Mouse (Mus musculus) layer of hippocampus, postnatal 10 days (tissue): ENCODE results near the gene D130043K22Rik. TPM values are rescaled to one million over a fixed set of nuclear protein-coding genes. Genes with fewer than 3 reads are reported as not detected.
"Not testable (repeated sequence)": the region's sequence is repeated elsewhere in the genome, so short reads cannot be mapped to it uniquely, and the experiment has no call there.

ENCODE experiments used
- DNase-seq, 2 experiments: peaks; one replicate each; pipeline ENCODE4 v3.0.0; 2021; ENCODE audit warnings: low spot score in 2 of 2
- total RNA-seq, 2 experiments: library from RNA; stranded (reverse); gene quantifications; 2 replicates each; pipeline ENCODE4 v1.2.3; 2021

Gene D130043K22Rik
- total RNA-seq, 2 experiments from 2014 or later = 28.2 to 31.4 TPM

GRCm38 (mm10) chr13:24831353-24832130 is 13.4 kb upstream of the D130043K22Rik start, which contains the start of the genes Acot13 and Tdp2:
Gene Acot13 (minus strand): TSS chr13:24831540.
Gene Tdp2 (plus strand): TSS chr13:24831679.
- peak; percentile 91 for DNase-seq

GRCm38 (mm10) chr13:24832131-24832810 is 12.7 kb upstream of the D130043K22Rik start:
- DNase-seq = no peak

GRCm38 (mm10) chr13:24832811-24833155 is 12.2 kb upstream of the D130043K22Rik start:
- DNase-seq = no peak

DNA sequence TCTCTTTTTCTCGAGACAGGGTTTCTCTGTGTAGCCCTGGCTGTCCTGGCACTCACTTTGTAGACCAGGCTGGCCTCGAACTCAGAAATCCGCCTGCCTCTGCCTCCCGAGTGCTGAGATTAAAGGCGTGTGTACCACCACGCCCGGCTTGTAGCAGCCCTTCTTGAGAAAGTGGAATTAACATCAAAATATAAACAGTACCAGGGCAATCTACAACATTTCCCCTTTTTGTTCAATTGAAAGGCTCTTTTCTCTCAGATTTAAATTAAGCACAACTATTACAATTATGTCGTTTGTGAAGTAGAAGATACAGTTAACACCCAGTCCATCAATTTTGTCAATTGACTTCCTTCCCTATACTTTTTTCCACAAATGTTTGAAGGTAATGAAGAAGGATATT is 7.2 kb upstream of the D130043K22Rik start:
- not testable (repeated sequence) for DNase-seq

DNA sequence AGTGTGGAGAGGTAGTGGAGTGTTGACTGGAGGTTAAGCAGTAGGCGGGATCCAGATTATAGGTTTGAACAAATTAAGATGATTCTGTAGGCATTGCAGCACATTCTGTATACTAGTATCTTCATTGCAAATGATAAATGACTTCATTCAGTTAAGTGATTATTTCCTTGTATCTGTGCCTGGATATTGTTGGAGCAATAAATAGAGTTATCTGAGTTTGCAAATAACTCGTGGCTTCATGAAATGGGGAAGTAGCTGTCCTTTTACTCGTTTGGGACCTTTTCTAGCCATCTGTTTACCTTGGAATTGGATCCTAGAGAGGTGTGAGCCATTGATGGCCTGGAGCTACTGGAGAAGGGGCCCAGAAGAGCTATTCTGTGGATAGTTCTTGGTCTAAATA is 5.1 kb upstream of the D130043K22Rik start:
- DNase-seq = no peak

DNA sequence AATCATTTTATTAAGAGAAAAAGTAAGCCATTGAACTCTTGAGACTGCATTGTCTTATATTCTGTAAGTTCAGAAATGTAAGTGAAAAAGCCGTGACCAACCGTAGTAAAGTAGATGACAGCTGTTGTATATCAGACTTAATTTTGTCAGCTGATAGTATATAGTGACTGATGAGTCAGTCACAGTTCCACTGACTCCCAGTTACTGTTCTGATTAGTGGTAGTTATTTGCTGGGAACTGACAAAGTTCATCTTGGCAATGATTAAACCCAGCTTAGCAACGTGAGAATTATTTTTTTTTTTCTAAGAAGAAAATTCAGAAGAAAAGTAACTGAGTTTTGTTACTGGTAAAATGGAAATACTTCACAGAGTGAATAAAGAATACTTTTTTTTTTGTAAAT is 3.2 kb upstream of the D130043K22Rik start:
- no peak for DNase-seq

DNA sequence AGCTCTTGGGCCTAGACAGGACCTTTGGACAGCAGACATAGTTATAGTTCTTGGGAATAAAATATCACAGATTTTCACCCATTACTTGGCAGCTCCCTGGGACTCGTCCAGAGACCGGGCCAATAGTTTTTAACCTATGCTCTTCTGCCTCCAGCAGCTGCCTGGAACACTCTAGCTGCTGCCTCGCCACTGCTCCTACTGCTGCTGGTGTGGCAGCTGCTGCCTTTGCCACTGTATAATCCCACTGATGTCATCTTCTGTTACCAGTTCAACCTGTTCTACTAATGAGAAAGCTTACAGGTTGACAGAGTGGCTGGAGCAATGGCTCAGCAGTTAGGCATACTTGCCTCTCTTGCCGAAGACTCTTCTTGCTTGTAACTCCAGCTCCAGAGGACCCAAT is 4.4 kb downstream of the D130043K22Rik start:
- no peak for DNase-seq

GRCm38 (mm10) chr13:24851989-24852388 is 7.1 kb downstream of the D130043K22Rik start:
- no peak for DNase-seq

DNA sequence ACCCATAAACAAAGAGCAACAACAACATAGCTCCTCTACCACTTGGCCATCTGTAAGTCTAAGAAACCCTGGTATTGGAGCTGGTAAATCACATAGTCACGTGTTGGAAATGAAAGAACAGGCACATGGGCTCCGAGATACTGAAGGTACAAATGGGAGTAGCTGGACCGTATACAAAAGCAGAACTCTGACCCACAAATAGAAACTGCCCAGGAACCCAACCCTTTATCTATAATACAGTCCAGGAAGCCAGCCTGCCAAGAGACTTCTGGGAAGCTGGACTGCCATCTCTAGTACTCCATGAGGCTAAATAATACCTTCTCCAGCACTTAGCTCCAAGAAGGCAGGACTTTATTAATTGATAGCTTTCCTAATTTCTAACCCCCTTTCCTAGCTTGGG is 7.6 kb downstream of the D130043K22Rik start:
- DNase-seq = no peak

- DNase-seq = no peak
Measured at GRCm38 (mm10) chr13:24859115-24859514, 14.2 kb downstream of the D130043K22Rik start.

GRCm38 (mm10) chr13:24861084-24861483 is 16.1 kb downstream of the D130043K22Rik start:
- no peak for DNase-seq

DNA sequence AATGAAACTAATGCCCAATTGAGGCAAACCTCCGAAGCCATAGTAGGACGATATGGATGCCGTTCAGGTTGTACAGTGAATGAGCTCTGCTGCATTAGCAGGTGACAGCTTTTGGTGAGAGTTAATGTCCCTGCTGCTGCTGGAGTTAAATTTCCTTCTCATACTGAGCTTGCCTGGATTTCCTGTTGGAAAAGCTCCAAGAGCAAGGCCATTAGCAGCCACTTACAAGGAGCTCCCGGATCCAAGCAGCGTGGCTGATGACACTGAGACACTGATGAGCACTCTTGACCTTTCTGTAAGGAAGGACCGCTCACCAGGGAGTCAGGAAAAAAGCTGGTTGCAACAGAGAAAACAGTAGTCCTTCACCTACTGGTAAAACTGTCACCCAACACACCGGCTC is 17.1 kb downstream of the D130043K22Rik start:
- no peak for DNase-seq

DNA sequence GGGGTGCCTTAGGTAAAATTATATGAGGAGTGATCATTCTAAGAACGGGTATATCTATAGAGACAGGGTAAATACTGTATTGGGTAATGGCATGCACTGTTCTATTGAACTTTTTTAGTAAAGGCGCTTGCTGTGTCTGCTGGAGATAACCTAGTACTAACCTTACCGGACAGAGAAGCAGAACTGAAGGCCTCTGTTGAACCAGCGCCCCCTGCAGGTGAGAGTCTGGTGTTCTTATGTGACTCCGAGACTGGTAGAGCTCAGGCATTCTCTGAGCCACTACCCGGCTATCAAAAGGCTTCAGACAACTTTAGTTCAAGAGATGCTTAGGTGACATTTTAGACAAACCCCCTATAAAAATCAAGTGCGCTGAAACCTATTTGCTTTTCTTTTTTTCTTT is 17.6 kb downstream of the D130043K22Rik start:
- peak; percentile 46 to 50 for DNase-seq

DNA sequence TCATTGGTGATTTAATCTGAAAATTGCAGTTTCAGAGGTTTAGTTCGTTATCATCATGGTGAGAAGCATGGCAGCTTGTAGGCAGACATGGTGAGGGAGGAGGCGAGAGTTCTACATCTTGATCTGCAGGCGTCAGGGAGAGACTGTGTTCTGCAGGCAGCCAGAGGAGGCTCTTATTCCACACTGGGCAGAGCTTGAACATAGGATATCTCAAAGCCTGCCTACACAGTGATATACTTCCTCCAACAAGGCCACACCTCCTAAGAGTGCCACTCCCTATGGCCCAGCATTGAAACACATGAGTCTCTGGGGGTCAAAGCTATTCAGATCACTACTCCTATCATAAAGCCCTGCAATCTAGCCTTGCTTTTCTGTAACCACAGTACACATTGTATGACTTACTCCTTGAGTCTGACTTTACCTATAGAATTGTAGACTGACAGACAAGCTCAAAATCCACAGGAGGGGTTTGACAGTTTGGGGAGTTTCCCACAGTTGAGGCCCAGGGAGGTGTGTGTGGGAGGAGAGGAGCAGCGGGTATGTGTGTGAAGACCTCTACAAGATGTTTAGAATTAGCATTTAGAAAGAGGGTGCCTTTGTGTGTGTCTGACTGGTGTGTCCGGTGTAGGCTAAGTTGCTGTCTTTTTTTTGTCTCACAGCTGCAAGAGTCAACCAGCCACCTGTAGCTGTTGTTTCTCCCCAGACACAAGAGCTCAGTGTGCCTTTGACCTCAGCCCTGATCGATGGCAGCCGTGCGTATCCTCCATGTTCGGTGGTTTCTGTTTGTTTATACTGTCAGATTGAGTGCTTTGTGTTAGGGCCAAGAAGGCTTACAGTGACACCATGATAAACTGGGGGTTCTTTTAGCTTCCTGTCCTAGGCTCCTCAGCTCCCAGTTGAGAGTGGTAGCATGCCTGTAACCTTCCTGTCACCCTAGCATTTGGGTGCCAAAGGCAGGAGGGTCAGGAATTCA is 21.8 kb downstream of the D130043K22Rik start:
- DNase-seq = no peak

GRCm38 (mm10) chr13:24867789-24868188 is 22.9 kb downstream of the D130043K22Rik start:
- no peak for DNase-seq

DNA sequence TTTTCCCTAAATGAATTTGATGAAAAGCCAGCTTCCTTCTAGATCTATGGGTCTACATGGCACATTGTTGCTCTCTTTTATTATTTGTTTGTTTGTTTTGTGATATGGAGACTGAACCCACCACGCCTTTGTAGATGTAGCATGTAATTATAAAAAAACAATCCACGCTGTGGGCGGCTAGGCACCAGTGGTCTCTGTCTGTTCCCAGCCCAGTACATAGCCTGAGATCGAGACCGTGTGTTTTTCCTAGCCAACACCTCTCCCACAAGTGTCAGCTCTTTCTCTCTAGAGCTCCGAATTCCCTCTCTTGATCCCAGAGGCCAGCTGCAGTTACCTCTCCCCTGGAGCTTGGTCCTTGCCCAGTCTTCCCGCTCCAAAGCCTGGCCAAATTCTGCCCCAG is 23.3 kb downstream of the D130043K22Rik start:
- DNase-seq = no peak

GRCm38 (mm10) chr13:24879359-24880040 is 34.6 kb downstream of the D130043K22Rik start:
- DNase-seq = no peak

DNA sequence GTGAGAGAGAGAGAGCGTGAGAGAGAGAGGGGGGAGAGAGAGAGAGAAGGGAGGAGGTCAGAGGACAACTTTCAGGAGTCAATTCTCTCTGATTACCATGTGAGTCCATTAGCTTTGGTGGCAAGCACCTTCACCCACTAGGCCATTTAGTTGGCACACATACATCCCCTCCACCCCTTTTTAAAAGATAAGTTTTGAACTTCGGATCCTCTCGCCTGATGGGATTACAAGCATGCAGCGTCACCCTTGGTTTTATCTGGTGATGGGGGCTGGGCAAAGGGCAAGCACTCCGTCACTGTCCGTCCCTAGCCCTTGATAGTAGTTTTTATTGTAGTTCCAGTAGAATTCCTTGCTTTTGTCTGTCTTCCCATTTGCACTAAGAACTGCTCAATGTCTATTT is 35.3 kb downstream of the D130043K22Rik start:
- no peak for DNase-seq

DNA sequence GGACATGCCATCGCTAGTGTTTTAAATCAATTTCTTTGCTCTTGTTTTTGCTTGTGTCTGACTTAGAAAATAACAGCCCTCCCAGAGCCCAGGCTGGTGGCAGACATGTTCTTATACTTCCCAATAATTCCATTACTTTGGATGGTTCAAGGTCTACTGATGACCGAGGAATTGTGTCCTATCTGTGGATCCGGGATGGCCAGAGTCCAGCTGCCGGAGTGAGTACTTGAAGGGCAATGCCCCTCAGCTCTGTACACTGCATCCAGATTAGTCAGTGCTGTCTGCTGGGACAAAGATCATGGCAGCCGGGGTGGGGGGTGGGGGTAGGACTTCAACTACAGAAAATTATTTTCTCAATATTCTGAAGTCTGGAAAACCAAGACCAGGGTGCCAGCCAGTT is 35.8 kb downstream of the D130043K22Rik start:
- DNase-seq = no peak

GRCm38 (mm10) chr13:24882411-24882810 is 37.5 kb downstream of the D130043K22Rik start:
- peak; percentile 16 to 39 for DNase-seq

GRCm38 (mm10) chr13:24889554-24889953 is 44.6 kb downstream of the D130043K22Rik start:
- DNase-seq = no peak
